Mouse (Mus musculus) midbrain, embryonic 16.5 days (tissue): ENCODE results near the gene Ctf1. TPM values are rescaled to one million over a fixed set of nuclear protein-coding genes. Genes with fewer than 3 reads are reported as not detected.
A peak's percentile ranks its signal among the peaks of the same experiment; 100 is the strongest.
"Not testable (repeated sequence)": the region's sequence is repeated elsewhere in the genome, so short reads cannot be mapped to it uniquely, and the experiment has no call there.

ENCODE experiments used
- ATAC-seq: fragments of 200-750 bp; cut with Nextera tagmentation; 2 replicates; pipeline ENCODE4 v1.8.0; 2017; ENCODE audit warnings: moderate TSS enrichment
- H3K27ac ChIP-seq: fragments of 300-500 bp; sonication (generic); 2 replicates; pipeline ENCODE4 v1.5.1; 2014; ENCODE audit warnings: mild to moderate bottlenecking, low read length, mixed read lengths
- H3K27me3 ChIP-seq: fragments of 300-500 bp; sonication (generic); 2 replicates; pipeline ENCODE4 v1.6.1; 2014; ENCODE audit warnings: low read depth, low read length, mixed read lengths; ENCODE audit not compliant: control insufficient read depth, insufficient read depth
- H3K36me3 ChIP-seq: fragments of 300-500 bp; sonication (generic); 2 replicates; pipeline ENCODE4 v1.6.1; 2014; ENCODE audit warnings: mild to moderate bottlenecking, low read length, moderate library complexity, mixed read lengths; ENCODE audit not compliant: control insufficient read depth, insufficient read depth
- H3K4me1 ChIP-seq: fragments of 300-500 bp; sonication (generic); 2 replicates; pipeline ENCODE4 v1.6.1; 2014; ENCODE audit warnings: mild to moderate bottlenecking, low read length, mixed read lengths; ENCODE audit not compliant: control insufficient read depth, insufficient read depth
- H3K4me2 ChIP-seq: fragments of 300-500 bp; sonication (generic); 2 replicates; pipeline ENCODE4 v1.6.1; 2014; ENCODE audit warnings: mild to moderate bottlenecking, low read length, mixed read lengths
- H3K4me3 ChIP-seq: fragments of 300-500 bp; sonication (generic); 2 replicates; pipeline ENCODE4 v1.5.1; 2014; ENCODE audit warnings: low read depth, mild to moderate bottlenecking, low read length, moderate library complexity, mixed read lengths
- H3K9ac ChIP-seq: fragments of 300-500 bp; sonication (generic); 2 replicates; pipeline ENCODE4 v1.6.1; 2014; ENCODE audit warnings: low read depth, low read length, mixed read lengths
- H3K9me3 ChIP-seq: fragments of 300-500 bp; sonication (generic); replicated peaks from 2 replicates; pipeline ENCODE4 v1.6.1; 2014; ENCODE audit warnings: mild to moderate bottlenecking, low read length, mixed read lengths; ENCODE audit not compliant: control insufficient read depth, poor library complexity, severe bottlenecking
- WGBS: fragments of 180-500 bp; shearing (Covaris S2); extraction: QIAGEN DNeasy Blood & Tissue Kit; methylation state at CpG from one replicate; pipeline ENCODE4 v1.1.7; 2014; 5-methylcytosine and 5-hydroxymethylcytosine counted together
- polyA plus RNA-seq: library from polyadenylated mRNA; unstranded; fragments of >200 nt; fragmentation: Nextera tagmentation; extraction: Ambion mirVana; gene quantifications from 2 replicates; pipeline ENCODE4 v1.2.1, GENCODE M21; 2015

Ctf1 gene
- polyA plus RNA-seq, 1 experiment from 2014 or later: 3.2 TPM

DNA sequence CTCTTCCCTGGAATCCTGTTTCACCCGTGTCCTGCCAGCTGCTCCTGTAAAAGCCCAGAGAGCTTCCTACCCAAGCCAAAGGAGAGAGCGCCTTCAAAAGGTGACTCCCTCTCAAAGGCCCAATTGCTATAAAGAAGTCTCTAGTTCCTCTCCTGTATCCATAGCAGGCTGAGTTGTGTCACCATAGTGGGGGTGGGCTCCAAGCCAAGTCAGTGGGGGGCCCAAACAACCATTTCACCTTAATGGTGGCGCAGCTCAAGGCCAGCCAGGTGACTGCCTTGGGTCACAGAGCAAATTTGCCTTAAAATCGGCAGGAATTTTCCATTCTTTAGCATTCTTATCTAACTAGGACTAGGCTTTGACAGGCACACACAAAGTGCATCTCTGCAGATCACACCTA lies 2.3 kb downstream of the Ctf1 start:
- ATAC-seq: no peak
- Histone ChIP-seq H3K36me3 (no peaks in the 10 kb centered on the region), H3K4me2 (no peak overlapping the region), H3K9ac (no peak overlapping the region), H3K4me3 (no peak overlapping the region), H3K27me3 (no peaks in the 10 kb centered on the region), H3K4me1 (peaks cover 10% of the 10 kb centered on the region), H3K9me3 (no peaks in the 10 kb centered on the region), H3K27ac (no peak overlapping the region)
- WGBS: 87% methylated on average over 4 of the region's 4 CpGs

DNA sequence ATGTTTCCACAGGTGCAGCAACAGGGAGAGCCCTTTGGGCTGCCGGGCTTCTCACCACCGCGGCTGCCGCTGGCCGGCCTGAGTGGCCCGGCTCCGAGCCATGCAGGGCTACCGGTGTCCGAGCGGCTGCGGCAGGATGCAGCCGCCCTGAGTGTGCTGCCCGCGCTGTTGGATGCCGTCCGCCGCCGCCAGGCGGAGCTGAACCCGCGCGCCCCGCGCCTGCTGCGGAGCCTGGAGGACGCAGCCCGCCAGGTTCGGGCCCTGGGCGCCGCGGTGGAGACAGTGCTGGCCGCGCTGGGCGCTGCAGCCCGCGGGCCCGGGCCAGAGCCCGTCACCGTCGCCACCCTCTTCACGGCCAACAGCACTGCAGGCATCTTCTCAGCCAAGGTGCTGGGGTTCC lies 4.5 kb downstream of the Ctf1 start:
- Histone ChIP-seq H3K4me3 (peak overlapping the region; percentile 43), H3K4me2 (peak overlapping the region; percentile 80), H3K27me3 (no peaks in the 10 kb centered on the region), H3K27ac (0 out of 2 replicates have a peak overlapping the region, but pooled peaks have one; percentile 20), H3K9ac (peak overlapping the region; percentile 69), H3K9me3 (no peaks in the 10 kb centered on the region), H3K4me1 (peaks cover 10% of the 10 kb centered on the region), H3K36me3 (no peaks in the 10 kb centered on the region)
- peak; percentile 55 for ATAC-seq
- WGBS: 1% methylated on average over 40 of the region's 41 CpGs

- Histone ChIP-seq H3K4me1 (peaks cover 8% of the 10 kb centered on the region), H3K27me3 (no peaks in the 10 kb centered on the region), H3K4me2 (no peak overlapping the region), H3K9me3 (no peaks in the 10 kb centered on the region), H3K36me3 (no peaks in the 10 kb centered on the region), H3K27ac (no peak overlapping the region), H3K9ac (no peak overlapping the region), H3K4me3 (no peak overlapping the region)
- no peak for ATAC-seq
- WGBS: 83% methylated on average over 6 of the region's 6 CpGs
These were observed 5.8 kb downstream of the Ctf1 start for GRCm38 (mm10) chr7:127718339-127718738.

DNA sequence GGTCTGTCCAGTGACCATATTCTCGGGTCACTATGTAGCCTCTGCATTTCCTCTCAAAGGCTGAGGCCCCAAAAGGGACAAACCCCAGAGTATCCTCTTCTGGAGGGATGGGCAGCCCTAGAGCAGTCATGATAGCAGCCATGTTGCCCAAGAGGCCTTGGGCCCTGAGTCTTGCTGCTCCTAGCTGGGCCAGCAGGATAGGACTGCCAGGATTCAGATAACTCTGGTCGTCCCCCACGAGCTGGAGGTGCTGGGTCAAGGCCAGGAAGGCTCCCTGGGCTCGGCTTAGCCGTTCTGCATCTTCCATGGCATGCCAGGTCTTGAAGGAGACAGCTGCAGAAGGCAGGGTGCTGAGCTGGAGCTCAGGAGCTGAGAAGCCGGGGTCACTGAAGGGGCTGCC lies 6.7 kb downstream of the Ctf1 start:
- Histone ChIP-seq H3K4me3 (no peak overlapping the region), H3K27ac (no peak overlapping the region), H3K27me3 (no peaks in the 10 kb centered on the region), H3K36me3 (no peaks in the 10 kb centered on the region), H3K4me1 (peaks cover 5% of the 10 kb centered on the region; the same call in 1 of the 2 replicates), H3K9me3 (no peaks in the 10 kb centered on the region), H3K4me2 (no peak overlapping the region), H3K9ac (no peak overlapping the region)
- no peak for ATAC-seq
- 86% methylated on average over 6 of the region's 6 CpGs for WGBS

GRCm38 (mm10) chr7:127725490-127725889 lies 13.0 kb downstream of the Ctf1 start:
- no peak for ATAC-seq
- Histone ChIP-seq H3K9ac (no peak overlapping the region), H3K27ac (no peak overlapping the region), H3K9me3 (no peaks in the 10 kb centered on the region), H3K4me1 (no peaks in the 10 kb centered on the region), H3K4me2 (no peak overlapping the region), H3K36me3 (no peaks in the 10 kb centered on the region), H3K27me3 (no peaks in the 10 kb centered on the region), H3K4me3 (no peak overlapping the region)
- 29% methylated on average over 2 of the region's 2 CpGs for WGBS

- no peaks in the 10 kb centered on the region for H3K4me1 ChIP-seq
- ATAC-seq: no peak
These were observed 13.4 kb downstream of the Ctf1 start for GRCm38 (mm10) chr7:127725924-127726323.

GRCm38 (mm10) chr7:127727898-127728297 lies 15.4 kb downstream of the Ctf1 start:
- no peaks in the 10 kb centered on the region for H3K27me3 ChIP-seq
- H3K9me3 ChIP-seq: no peaks in the 10 kb centered on the region
- H3K27ac ChIP-seq: no peak overlapping the region
- no peak overlapping the region for H3K4me3 ChIP-seq
- no peak overlapping the region for H3K9ac ChIP-seq
- WGBS: 84% methylated on average over 7 of the region's 7 CpGs
- no peak for ATAC-seq
- H3K36me3 ChIP-seq: no peaks in the 10 kb centered on the region
- no peak overlapping the region for H3K4me2 ChIP-seq
- H3K4me1 ChIP-seq: no peaks in the 10 kb centered on the region

More at GRCm38 (mm10) chr7:127725924-127726323, 13.4 kb downstream of the Ctf1 start:
- Histone ChIP-seq H3K36me3 (no peaks in the 10 kb centered on the region), H3K4me3 (no peak overlapping the region), H3K4me2 (no peak overlapping the region), H3K9me3 (no peaks in the 10 kb centered on the region), H3K9ac (no peak overlapping the region), H3K27ac (no peak overlapping the region), H3K27me3 (no peaks in the 10 kb centered on the region)
- WGBS: 42% methylated on average over 6 of the region's 6 CpGs

DNA sequence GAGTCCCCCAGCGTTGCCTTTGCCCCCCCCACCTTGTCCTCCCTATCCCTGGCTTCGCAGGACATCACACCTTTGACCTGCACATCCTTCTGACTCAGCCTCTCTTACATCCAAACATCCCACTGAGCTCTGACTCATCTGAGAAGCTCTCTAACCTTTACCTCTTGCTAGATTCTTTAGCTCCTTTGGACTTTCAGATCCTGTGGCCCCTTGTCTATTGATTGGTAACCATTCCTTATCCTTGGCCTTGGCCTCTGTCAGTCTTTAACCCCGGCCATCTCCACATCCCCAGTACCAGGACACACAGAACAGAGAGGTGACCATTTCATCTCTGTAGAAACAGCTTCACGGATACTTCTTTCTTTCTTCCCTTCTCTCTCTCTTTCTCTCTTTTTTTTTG lies 17.6 kb downstream of the Ctf1 start:
- Histone ChIP-seq H3K9me3 (no peaks in the 10 kb centered on the region), H3K4me1 (no peaks in the 10 kb centered on the region), H3K4me2 (no peak overlapping the region), H3K27me3 (no peaks in the 10 kb centered on the region), H3K36me3 (no peaks in the 10 kb centered on the region), H3K9ac (no peak overlapping the region), H3K27ac (no peak overlapping the region), H3K4me3 (no peak overlapping the region)
- ATAC-seq: no peak
- WGBS: 64% methylated on average over 4 of the region's 4 CpGs

GRCm38 (mm10) chr7:127732066-127732465 lies 19.5 kb downstream of the Ctf1 start, which contains the start of gene Ctf2:
Gene Ctf2 (minus strand): TSS chr7:127732166.
- H3K36me3 ChIP-seq, H3K4me1 ChIP-seq, ATAC-seq, H3K27me3 ChIP-seq, H3K27ac ChIP-seq, H3K4me2 ChIP-seq, H3K4me3 ChIP-seq, H3K9ac ChIP-seq, H3K9me3 ChIP-seq: not testable (repeated sequence)
- no CpG with 5 or more reads among the region's 5 CpGs for WGBS
